Mouse (Mus musculus) CH12.LX (cell line): ENCODE results near the gene Appl2. TPM values are rescaled to one million over a fixed set of nuclear protein-coding genes. Genes with fewer than 3 reads are reported as not detected.

Experiments used
- DNase-seq: peaks from one replicate; pipeline ENCODE4 v3.0.0-alpha.2; 2013; ENCODE audit errors: extremely low read depth
- H3K27ac ChIP-seq: 2 replicates; pipeline ENCODE4 v1.5.1; 2012; ENCODE audit warnings: low read depth, mild to moderate bottlenecking, control low read depth, moderate library complexity; ENCODE audit not compliant: insufficient read depth
- H3K27me3 ChIP-seq: replicated peaks from 2 replicates; pipeline ENCODE3; 2012; ENCODE audit warnings: inconsistent platforms
- H3K36me3 ChIP-seq, 2 experiments: replicated peaks in 1 of 2; 2 replicates each; pipeline versions ENCODE3 to v1.6.1; 2012; ENCODE audit warnings: inconsistent platforms in 1 of 2, low read length in 1 of 2, mild to moderate bottlenecking in 1 of 2, mixed read lengths in 1 of 2, moderate library complexity in 1 of 2; ENCODE audit not compliant: control insufficient read depth in 1 of 2, insufficient read depth in 1 of 2
- H3K4me1 ChIP-seq, 2 experiments: 2 replicates each; pipeline ENCODE4 v1.6.1; 2012; ENCODE audit warnings: inconsistent platforms in 1 of 2, moderate library complexity in 1 of 2; ENCODE audit not compliant: insufficient read depth in 2 of 2, control insufficient read depth in 1 of 2
- H3K4me2 ChIP-seq: 2 replicates; pipeline ENCODE4 v1.6.1; 2012; ENCODE audit warnings: low read depth, mild to moderate bottlenecking, control low read depth; ENCODE audit not compliant: poor library complexity, insufficient read depth, severe bottlenecking
- H3K4me3 ChIP-seq, 3 experiments: fragments of 150-350 bp in 1 of 3; sonication (generic) in 1 of 3; replicated peaks in 1 of 3; 2 replicates each; pipeline versions ENCODE3 to v1.5.1; 2011 to 2012; ENCODE audit warnings: low read depth in 2 of 3, low read length in 2 of 3, mild to moderate bottlenecking in 2 of 3, moderate library complexity in 2 of 3, control low read depth in 1 of 3, improper control_type of control experiment in 1 of 3, inconsistent platforms in 1 of 3, mixed read lengths in 1 of 3; ENCODE audit not compliant: poor library complexity in 1 of 3
- H3K79me2 ChIP-seq: replicated peaks from 2 replicates; pipeline ENCODE4 v1.6.1; 2012; ENCODE audit warnings: mild to moderate bottlenecking, moderate library complexity; ENCODE audit not compliant: control insufficient read depth, poor library complexity, insufficient read depth, severe bottlenecking; ENCODE audit errors: extremely low read depth
- H3K9ac ChIP-seq: 2 replicates; pipeline ENCODE4 v1.6.1; 2012; ENCODE audit warnings: low read depth, mild to moderate bottlenecking, control low read depth, moderate library complexity; ENCODE audit not compliant: insufficient read depth
- H3K9me3 ChIP-seq: replicated peaks from 2 replicates; pipeline ENCODE3; 2012; ENCODE audit warnings: low read length, inconsistent platforms, mixed read lengths
- BHLHE40 ChIP-seq: IDR thresholded peaks from 2 replicates; pipeline ENCODE4 v1.6.1; 2011; ENCODE audit warnings: mild to moderate bottlenecking, low read depth, low read length, improper control_type of control experiment
- CHD1 ChIP-seq: IDR thresholded peaks from 2 replicates; pipeline ENCODE4 v1.6.1; 2012; ENCODE audit warnings: low read depth, low read length, improper control_type of control experiment, inconsistent platforms
- CHD2 ChIP-seq: IDR thresholded peaks from 2 replicates; pipeline ENCODE4 v1.6.1; 2011; ENCODE audit warnings: low read length, improper control_type of control experiment
- CTCF ChIP-seq, 2 experiments: IDR thresholded peaks in 1 of 2; conservative IDR thresholded peaks in 1 of 2; 2 replicates each; pipeline ENCODE4 v1.5.1; 2011 to 2012; ENCODE audit warnings: low read depth in 2 of 2, low read length in 2 of 2, improper control_type of control experiment in 1 of 2, inconsistent platforms in 1 of 2, mild to moderate bottlenecking in 1 of 2, moderate library complexity in 1 of 2
- ELF1 ChIP-seq: IDR thresholded peaks from 2 replicates; pipeline ENCODE4 v1.6.1; 2014; ENCODE audit warnings: low read depth, mild to moderate bottlenecking, inconsistent platforms, low read length, improper control_type of control experiment
- EP300 ChIP-seq: IDR thresholded peaks from 2 replicates; pipeline ENCODE4 v1.6.1; 2011; ENCODE audit warnings: low read length, improper control_type of control experiment
- ETS1 ChIP-seq: conservative IDR thresholded peaks from 2 replicates; pipeline ENCODE4 v1.6.1; 2012; ENCODE audit warnings: low read depth, mild to moderate bottlenecking, inconsistent platforms, low read length, improper control_type of control experiment, moderate library complexity
- GABPA ChIP-seq: IDR thresholded peaks from 2 replicates; pipeline ENCODE4 v1.6.1; 2012; ENCODE audit warnings: low read depth, low read length, improper control_type of control experiment, inconsistent platforms; ENCODE audit not compliant: insufficient replicate concordance
- HCFC1 ChIP-seq: IDR thresholded peaks from 2 replicates; pipeline ENCODE4 v1.6.1; 2012; ENCODE audit warnings: low read depth, mild to moderate bottlenecking, inconsistent platforms, low read length, improper control_type of control experiment
- IRF4 ChIP-seq: IDR thresholded peaks from 2 replicates; pipeline ENCODE4 v1.6.1; 2014; ENCODE audit warnings: low read depth, mild to moderate bottlenecking, inconsistent platforms, low read length, improper control_type of control experiment
- JUN ChIP-seq: IDR thresholded peaks from 2 replicates; pipeline ENCODE4 v1.6.1; 2011; ENCODE audit warnings: low read depth, mild to moderate bottlenecking, low read length, improper control_type of control experiment, moderate library complexity; ENCODE audit not compliant: insufficient read depth
- JUND ChIP-seq: conservative IDR thresholded peaks from 2 replicates; pipeline ENCODE4 v1.6.1; 2011; ENCODE audit warnings: low read depth, low read length, improper control_type of control experiment
- KAT2A ChIP-seq: IDR thresholded peaks from 2 replicates; pipeline ENCODE4 v1.6.1; 2012; ENCODE audit warnings: low read length, improper control_type of control experiment, inconsistent platforms; ENCODE audit not compliant: insufficient replicate concordance
- MAFK ChIP-seq: IDR thresholded peaks from 2 replicates; pipeline ENCODE4 v1.6.1; 2011; ENCODE audit warnings: low read length, improper control_type of control experiment; ENCODE audit not compliant: insufficient replicate concordance
- MAX ChIP-seq: IDR thresholded peaks from 2 replicates; pipeline ENCODE4 v1.6.1; 2011; ENCODE audit warnings: low read length, improper control_type of control experiment
- MAZ ChIP-seq: IDR thresholded peaks from 2 replicates; pipeline ENCODE4 v1.6.1; 2012; ENCODE audit warnings: low read depth, mild to moderate bottlenecking, inconsistent platforms, low read length, improper control_type of control experiment, moderate library complexity
- MEF2A ChIP-seq: IDR thresholded peaks from 2 replicates; pipeline ENCODE4 v1.6.1; 2014; ENCODE audit warnings: low read depth, mild to moderate bottlenecking, inconsistent platforms, low read length, improper control_type of control experiment, borderline replicate concordance
- MXI1 ChIP-seq: IDR thresholded peaks from 2 replicates; pipeline ENCODE4 v1.6.1; 2011; ENCODE audit warnings: mild to moderate bottlenecking, low read depth, low read length, improper control_type of control experiment
- MYC ChIP-seq: IDR thresholded peaks from 2 replicates; pipeline ENCODE4 v1.6.1; 2011; ENCODE audit warnings: low read depth, mild to moderate bottlenecking, improper control_type of control experiment, low read length
- NELFE ChIP-seq: IDR thresholded peaks from 2 replicates; pipeline ENCODE4 v1.6.1; 2011; ENCODE audit warnings: low read depth, low read length, improper control_type of control experiment
- NRF1 ChIP-seq: IDR thresholded peaks from 2 replicates; pipeline ENCODE4 v1.6.1; 2014; ENCODE audit warnings: low read depth, mild to moderate bottlenecking, inconsistent platforms, low read length, improper control_type of control experiment, moderate library complexity
- PAX5 ChIP-seq: IDR thresholded peaks from 2 replicates; pipeline ENCODE4 v1.6.1; 2012; ENCODE audit warnings: low read length, inconsistent platforms, mixed read lengths
- POLR2A ChIP-seq: IDR thresholded peaks from 2 replicates; pipeline ENCODE4 v1.6.1; 2011; ENCODE audit warnings: low read depth, mild to moderate bottlenecking, improper control_type of control experiment, low read length
- POLR2AphosphoS2 ChIP-seq: IDR thresholded peaks from 2 replicates; pipeline ENCODE4 v1.6.1; 2011; ENCODE audit warnings: low read depth, low read length, improper control_type of control experiment
- RAD21 ChIP-seq: IDR thresholded peaks from 2 replicates; pipeline ENCODE4 v1.6.1; 2011; ENCODE audit warnings: low read depth, mild to moderate bottlenecking, low read length, improper control_type of control experiment, moderate library complexity
- RCOR1 ChIP-seq: conservative IDR thresholded peaks from 2 replicates; pipeline ENCODE4 v1.6.1; 2012; ENCODE audit warnings: low read depth, mild to moderate bottlenecking, inconsistent platforms, low read length, improper control_type of control experiment
- SIN3A ChIP-seq: IDR thresholded peaks from 2 replicates; pipeline ENCODE4 v1.6.1; 2012; ENCODE audit warnings: low read length, improper control_type of control experiment, inconsistent platforms
- SMC3 ChIP-seq: IDR thresholded peaks from 2 replicates; pipeline ENCODE4 v1.6.1; 2011; ENCODE audit warnings: low read depth, low read length, improper control_type of control experiment
- TBP ChIP-seq: conservative IDR thresholded peaks from 2 replicates; pipeline ENCODE4 v1.6.1; 2011; ENCODE audit warnings: low read depth, low read length, improper control_type of control experiment
- TCF12 ChIP-seq: IDR thresholded peaks from 2 replicates; pipeline ENCODE4 v1.6.1; 2014; ENCODE audit warnings: low read depth, mild to moderate bottlenecking, inconsistent platforms, low read length, improper control_type of control experiment
- UBTF ChIP-seq: IDR thresholded peaks from 2 replicates; pipeline ENCODE4 v1.6.1; 2012; ENCODE audit warnings: low read depth, mild to moderate bottlenecking, inconsistent platforms, low read length, improper control_type of control experiment, moderate library complexity
- USF1 ChIP-seq: IDR thresholded peaks from 2 replicates; pipeline ENCODE4 v1.6.1; 2014; ENCODE audit warnings: low read depth, mild to moderate bottlenecking, inconsistent platforms, low read length, improper control_type of control experiment
- USF2 ChIP-seq: conservative IDR thresholded peaks from 2 replicates; pipeline ENCODE4 v1.6.1; 2011; ENCODE audit warnings: low read depth, low read length, improper control_type of control experiment
- ZC3H11A ChIP-seq: IDR thresholded peaks from 2 replicates; pipeline ENCODE4 v1.6.1; 2012; ENCODE audit warnings: low read depth, mild to moderate bottlenecking, inconsistent platforms, low read length, improper control_type of control experiment
- ZKSCAN1 ChIP-seq: IDR thresholded peaks from 2 replicates; pipeline ENCODE4 v1.6.1; 2012; ENCODE audit warnings: low read depth, inconsistent platforms, low read length, improper control_type of control experiment, borderline replicate concordance
- ZMIZ1 ChIP-seq: IDR thresholded peaks from 2 replicates; pipeline ENCODE4 v1.6.1; 2012; ENCODE audit warnings: low read depth, mild to moderate bottlenecking, inconsistent platforms, low read length, improper control_type of control experiment
- ZNF384 ChIP-seq: IDR thresholded peaks from 2 replicates; pipeline ENCODE4 v1.6.1; 2012; ENCODE audit warnings: low read depth, low read length, improper control_type of control experiment, inconsistent platforms
- dilution Hi-C: fragments of 300-500 bp; cut with MboI; formaldehyde crosslinking; loops from 2 replicates; pipeline ENCODE4 v1.14.3; 2020; ENCODE audit warnings: low sequenced_read_pairs; ENCODE audit not compliant: extremely low pct_unique_long_range_greater_than_20kb, extremely low pct_ligation_motif_present
- in situ Hi-C: fragments of 300-500 bp; cut with MboI; formaldehyde crosslinking; loops from 3 replicates; pipeline ENCODE4 v1.14.3; 2019; ENCODE audit warnings: low sequenced_read_pairs, low pct_ligation_motif_present, low pct_unique_long_range_greater_than_20kb, mixed read lengths
- polyA plus RNA-seq: library from polyadenylated mRNA; unstranded; fragments of >175 nt; gene quantifications from 2 replicates; pipeline ENCODE4 v1.2.1, GENCODE M21; 2012; ENCODE audit warnings: low read depth; ENCODE audit not compliant: insufficient read length
- total RNA-seq, 2 experiments: library from RNA; depleted of rRNA; stranded (reverse); fragments of 300-350 nt in 1 of 2; fragments of >200 nt in 1 of 2; gene quantifications; 2 replicates each; pipeline ENCODE4 v1.2.3; 2012 to 2014

Gene Appl2
- total RNA-seq (2012; rRNA removed) (10.2 and 11.9 TPM in 2 replicates), total RNA-seq (2014; rRNA removed) (14.9 and 15.8 TPM in 2 replicates), polyA plus RNA-seq (11.8 and 13.5 TPM in 2 replicates)

- peaks cover 15 to 65% of the 10 kb centered on the region in 2 experiments for H3K4me1 ChIP-seq
- no peaks in the 10 kb centered on the region for H3K79me2 ChIP-seq
- peak within 1 kb of the TSS; percentile 86 to 88 (median 88) for H3K4me3 ChIP-seq
- no peaks in the 10 kb centered on the region for H3K27me3 ChIP-seq
- peak within 1 kb of the TSS; percentile 96 for H3K4me2 ChIP-seq
- in situ Hi-C loops: no loop called here
- H3K9me3 ChIP-seq: no peaks in the 10 kb centered on the region
- peak; percentile 81 for DNase-seq
- dilution Hi-C loops: no loop called here
- no peak within 1 kb of the TSS for H3K27ac ChIP-seq
- peaks cover 0 to 7% of the 10 kb centered on the region in 2 experiments for H3K36me3 ChIP-seq
- H3K9ac ChIP-seq: peak within 1 kb of the TSS; percentile 83
- TF ChIP-seq SIN3A (peak; percentile 42; the same call in 1 of the 2 replicates), MAFK (no peak), SMC3 (no peak), HCFC1 (peak; percentile 99), ZKSCAN1 (no peak), NELFE (peak; percentile 48; the same call in 1 of the 2 replicates), TCF12 (peak; percentile 81), PAX5 (no peak), ELF1 (peak; percentile 93), JUND (no peak), RAD21 (no peak), MXI1 (peak; percentile 63; the same call in 1 of the 2 replicates), POLR2AphosphoS2 (no peak), IRF4 (peak; percentile 77), POLR2A (peak; percentile 77), CHD1 (no peak), TBP (no peak; the same call in 1 of the 2 replicates), USF1 (no peak), MEF2A (peak; percentile 80; the same call in 1 of the 2 replicates), ZMIZ1 (peak; percentile 45; the same call in 1 of the 2 replicates), NRF1 (peak; percentile 76), CHD2 (no peak), KAT2A (peak; percentile 90; the same call in 1 of the 2 replicates), MAX (no peak; the same call in 1 of the 2 replicates), ZC3H11A (no peak), MYC (no peak), RCOR1 (peak; percentile 52; the same call in 1 of the 2 replicates), EP300 (no peak), UBTF (peak; percentile 82), JUN (no peak), CTCF (conservative IDR thresholded peaks at IDR 0.05 in 1 of 2, IDR thresholded peaks at IDR 0.05 in 1 of 2; ENCODE audit: low read depth in 2 of 2, low read length in 2 of 2) (peak in 1 of 2 experiments; percentile 28; a peak in 1 of 4 replicates), ETS1 (no peak), GABPA (peak; percentile 71; the same call in 1 of the 2 replicates), MAZ (peak; percentile 78), USF2 (no peak), ZNF384 (no peak), BHLHE40 (no peak)
These were observed at the start of gene Appl2 for GRCm38 (mm10) chr10:83648131-83649020. Gene Appl2 (minus strand): TSS chr10:83648738.
